Mouse (Mus musculus) CH12.LX (cell line): ENCODE data around the gene Ddx23. TPM values are rescaled to one million over a fixed set of nuclear protein-coding genes. Genes with fewer than 3 reads are reported as not detected.

Experiments
- DNase-seq: peaks from one replicate; pipeline ENCODE4 v3.0.0-alpha.2; 2013; ENCODE audit errors: extremely low read depth
- H3K27ac ChIP-seq: 2 replicates; pipeline ENCODE4 v1.5.1; 2012; ENCODE audit warnings: low read depth, mild to moderate bottlenecking, control low read depth, moderate library complexity; ENCODE audit not compliant: insufficient read depth
- H3K27me3 ChIP-seq: replicated peaks from 2 replicates; pipeline ENCODE3; 2012; ENCODE audit warnings: inconsistent platforms
- H3K36me3 ChIP-seq, 2 experiments: replicated peaks in 1 of 2; 2 replicates each; pipeline versions ENCODE3 to v1.6.1; 2012; ENCODE audit warnings: inconsistent platforms in 1 of 2, low read length in 1 of 2, mild to moderate bottlenecking in 1 of 2, mixed read lengths in 1 of 2, moderate library complexity in 1 of 2; ENCODE audit not compliant: control insufficient read depth in 1 of 2, insufficient read depth in 1 of 2
- H3K4me1 ChIP-seq, 2 experiments: 2 replicates each; pipeline ENCODE4 v1.6.1; 2012; ENCODE audit warnings: inconsistent platforms in 1 of 2, moderate library complexity in 1 of 2; ENCODE audit not compliant: insufficient read depth in 2 of 2, control insufficient read depth in 1 of 2
- H3K4me2 ChIP-seq: 2 replicates; pipeline ENCODE4 v1.6.1; 2012; ENCODE audit warnings: low read depth, mild to moderate bottlenecking, control low read depth; ENCODE audit not compliant: poor library complexity, insufficient read depth, severe bottlenecking
- H3K4me3 ChIP-seq, 3 experiments: fragments of 150-350 bp in 1 of 3; sonication (generic) in 1 of 3; replicated peaks in 1 of 3; 2 replicates each; pipeline versions ENCODE3 to v1.5.1; 2011 to 2012; ENCODE audit warnings: low read depth in 2 of 3, low read length in 2 of 3, mild to moderate bottlenecking in 2 of 3, moderate library complexity in 2 of 3, control low read depth in 1 of 3, improper control_type of control experiment in 1 of 3, inconsistent platforms in 1 of 3, mixed read lengths in 1 of 3; ENCODE audit not compliant: poor library complexity in 1 of 3
- H3K79me2 ChIP-seq: replicated peaks from 2 replicates; pipeline ENCODE4 v1.6.1; 2012; ENCODE audit warnings: mild to moderate bottlenecking, moderate library complexity; ENCODE audit not compliant: control insufficient read depth, poor library complexity, insufficient read depth, severe bottlenecking; ENCODE audit errors: extremely low read depth
- H3K9ac ChIP-seq: 2 replicates; pipeline ENCODE4 v1.6.1; 2012; ENCODE audit warnings: low read depth, mild to moderate bottlenecking, control low read depth, moderate library complexity; ENCODE audit not compliant: insufficient read depth
- H3K9me3 ChIP-seq: replicated peaks from 2 replicates; pipeline ENCODE3; 2012; ENCODE audit warnings: low read length, inconsistent platforms, mixed read lengths
- CHD2 ChIP-seq: IDR thresholded peaks from 2 replicates; pipeline ENCODE4 v1.6.1; 2011; ENCODE audit warnings: low read length, improper control_type of control experiment
- CTCF ChIP-seq, 2 experiments: IDR thresholded peaks in 1 of 2; conservative IDR thresholded peaks in 1 of 2; 2 replicates each; pipeline ENCODE4 v1.5.1; 2011 to 2012; ENCODE audit warnings: low read depth in 2 of 2, low read length in 2 of 2, improper control_type of control experiment in 1 of 2, inconsistent platforms in 1 of 2, mild to moderate bottlenecking in 1 of 2, moderate library complexity in 1 of 2
- E2F4 ChIP-seq: IDR thresholded peaks from 2 replicates; pipeline ENCODE4 v1.6.1; 2011; ENCODE audit warnings: low read depth, low read length, improper control_type of control experiment; ENCODE audit not compliant: insufficient replicate concordance
- ETS1 ChIP-seq: conservative IDR thresholded peaks from 2 replicates; pipeline ENCODE4 v1.6.1; 2012; ENCODE audit warnings: low read depth, mild to moderate bottlenecking, inconsistent platforms, low read length, improper control_type of control experiment, moderate library complexity
- GABPA ChIP-seq: IDR thresholded peaks from 2 replicates; pipeline ENCODE4 v1.6.1; 2012; ENCODE audit warnings: low read depth, low read length, improper control_type of control experiment, inconsistent platforms; ENCODE audit not compliant: insufficient replicate concordance
- IRF4 ChIP-seq: IDR thresholded peaks from 2 replicates; pipeline ENCODE4 v1.6.1; 2014; ENCODE audit warnings: low read depth, mild to moderate bottlenecking, inconsistent platforms, low read length, improper control_type of control experiment
- KAT2A ChIP-seq: IDR thresholded peaks from 2 replicates; pipeline ENCODE4 v1.6.1; 2012; ENCODE audit warnings: low read length, improper control_type of control experiment, inconsistent platforms; ENCODE audit not compliant: insufficient replicate concordance
- MAFK ChIP-seq: IDR thresholded peaks from 2 replicates; pipeline ENCODE4 v1.6.1; 2011; ENCODE audit warnings: low read length, improper control_type of control experiment; ENCODE audit not compliant: insufficient replicate concordance
- MEF2A ChIP-seq: IDR thresholded peaks from 2 replicates; pipeline ENCODE4 v1.6.1; 2014; ENCODE audit warnings: low read depth, mild to moderate bottlenecking, inconsistent platforms, low read length, improper control_type of control experiment, borderline replicate concordance
- MYC ChIP-seq: IDR thresholded peaks from 2 replicates; pipeline ENCODE4 v1.6.1; 2011; ENCODE audit warnings: low read depth, mild to moderate bottlenecking, improper control_type of control experiment, low read length
- NELFE ChIP-seq: IDR thresholded peaks from 2 replicates; pipeline ENCODE4 v1.6.1; 2011; ENCODE audit warnings: low read depth, low read length, improper control_type of control experiment
- PAX5 ChIP-seq: IDR thresholded peaks from 2 replicates; pipeline ENCODE4 v1.6.1; 2012; ENCODE audit warnings: low read length, inconsistent platforms, mixed read lengths
- POLR2A ChIP-seq: IDR thresholded peaks from 2 replicates; pipeline ENCODE4 v1.6.1; 2011; ENCODE audit warnings: low read depth, mild to moderate bottlenecking, improper control_type of control experiment, low read length
- POLR2AphosphoS2 ChIP-seq: IDR thresholded peaks from 2 replicates; pipeline ENCODE4 v1.6.1; 2011; ENCODE audit warnings: low read depth, low read length, improper control_type of control experiment
- RAD21 ChIP-seq: IDR thresholded peaks from 2 replicates; pipeline ENCODE4 v1.6.1; 2011; ENCODE audit warnings: low read depth, mild to moderate bottlenecking, low read length, improper control_type of control experiment, moderate library complexity
- SMC3 ChIP-seq: IDR thresholded peaks from 2 replicates; pipeline ENCODE4 v1.6.1; 2011; ENCODE audit warnings: low read depth, low read length, improper control_type of control experiment
- TCF12 ChIP-seq: IDR thresholded peaks from 2 replicates; pipeline ENCODE4 v1.6.1; 2014; ENCODE audit warnings: low read depth, mild to moderate bottlenecking, inconsistent platforms, low read length, improper control_type of control experiment
- USF2 ChIP-seq: conservative IDR thresholded peaks from 2 replicates; pipeline ENCODE4 v1.6.1; 2011; ENCODE audit warnings: low read depth, low read length, improper control_type of control experiment
- ZMIZ1 ChIP-seq: IDR thresholded peaks from 2 replicates; pipeline ENCODE4 v1.6.1; 2012; ENCODE audit warnings: low read depth, mild to moderate bottlenecking, inconsistent platforms, low read length, improper control_type of control experiment
- dilution Hi-C: fragments of 300-500 bp; cut with MboI; formaldehyde crosslinking; loops from 2 replicates; pipeline ENCODE4 v1.14.3; 2020; ENCODE audit warnings: low sequenced_read_pairs; ENCODE audit not compliant: extremely low pct_unique_long_range_greater_than_20kb, extremely low pct_ligation_motif_present
- in situ Hi-C: fragments of 300-500 bp; cut with MboI; formaldehyde crosslinking; loops from 3 replicates; pipeline ENCODE4 v1.14.3; 2019; ENCODE audit warnings: low sequenced_read_pairs, low pct_ligation_motif_present, low pct_unique_long_range_greater_than_20kb, mixed read lengths
- polyA plus RNA-seq: library from polyadenylated mRNA; unstranded; fragments of >175 nt; gene quantifications from 2 replicates; pipeline ENCODE4 v1.2.1, GENCODE M21; 2012; ENCODE audit warnings: low read depth; ENCODE audit not compliant: insufficient read length
- total RNA-seq, 2 experiments: library from RNA; depleted of rRNA; stranded (reverse); fragments of 300-350 nt in 1 of 2; fragments of >200 nt in 1 of 2; gene quantifications; 2 replicates each; pipeline ENCODE4 v1.2.3; 2012 to 2014

The Ddx23 gene
- total and polyA plus RNA-seq, 3 experiments = 58.5 to 148 (median 103) TPM

GRCm38 (mm10) chr15:98656982-98657751 lies 5.5 kb downstream of the Ddx23 start:
- Histone ChIP-seq H3K36me3 (peaks cover 65 to 86% of the 10 kb centered on the region in 2 experiments), H3K27ac (no peak overlapping the region), H3K4me3 (no peak overlapping the region), H3K79me2 (peaks cover 27% of the 10 kb centered on the region), H3K27me3 (no peaks in the 10 kb centered on the region), H3K9me3 (peaks cover 7% of the 10 kb centered on the region), H3K4me2 (no peak overlapping the region), H3K4me1 (peaks cover 7 to 11% of the 10 kb centered on the region in 2 experiments), H3K9ac (no peak overlapping the region)
- dilution Hi-C loops (no loop called here), in situ Hi-C loops (no loop called here)
- no peak for DNase-seq
- no peak for TF ChIP-seq ETS1
- TF ChIP-seq CTCF (conservative IDR thresholded peaks at IDR 0.05 in 1 of 2, IDR thresholded peaks at IDR 0.05 in 1 of 2; ENCODE audit: low read depth in 2 of 2, low read length in 2 of 2) = peak in 1 of 2 experiments; percentile 44; a peak in 2 of 4 replicates
- TF ChIP-seq RAD21 = peak; percentile 3

- dilution Hi-C loops (no loop called here), in situ Hi-C loops (no loop called here)
- no peak for DNase-seq
- TF ChIP-seq MAFK (no peak), KAT2A (no peak), MYC (no peak), SMC3 (no peak), NELFE (no peak)
- Histone ChIP-seq H3K4me2 (no peak overlapping the region), H3K9me3 (no peaks in the 10 kb centered on the region), H3K27me3 (no peaks in the 10 kb centered on the region), H3K9ac (no peak overlapping the region), H3K4me1 (no peaks in the 10 kb centered on the region), H3K27ac (no peak overlapping the region), H3K4me3 (no peak overlapping the region), H3K36me3 (peaks cover 85 to 97% of the 10 kb centered on the region in 2 experiments), H3K79me2 (no peaks in the 10 kb centered on the region)
These were observed 10.5 kb downstream of the Ddx23 start for GRCm38 (mm10) chr15:98652174-98652573.

- TF ChIP-seq USF2 = no peak
- TF ChIP-seq IRF4 = no peak
- TF ChIP-seq GABPA = no peak
- TF ChIP-seq PAX5 = no peak
- TF ChIP-seq ZMIZ1 = no peak
- no peak for TF ChIP-seq MEF2A
- no peak for TF ChIP-seq MYC
- TF ChIP-seq KAT2A = no peak
- no peak for TF ChIP-seq MAFK
- no peak for TF ChIP-seq TCF12
- no peak for TF ChIP-seq E2F4
- no peak for TF ChIP-seq POLR2A
- TF ChIP-seq CHD2 = no peak
- TF ChIP-seq POLR2AphosphoS2 = no peak
- no peak overlapping the region for H3K4me2 ChIP-seq
- DNase-seq = no peak
- no peak overlapping the region for H3K4me3 ChIP-seq
- no peaks in the 10 kb centered on the region for H3K27me3 ChIP-seq
- dilution Hi-C loops (no loop called here), in situ Hi-C loops (no loop called here)
- peaks cover 85 to 97% of the 10 kb centered on the region in 2 experiments for H3K36me3 ChIP-seq
- H3K9ac ChIP-seq = no peak overlapping the region
- no peak overlapping the region for H3K27ac ChIP-seq
- H3K4me1 ChIP-seq = no peaks in the 10 kb centered on the region
- H3K9me3 ChIP-seq = no peaks in the 10 kb centered on the region
- no peaks in the 10 kb centered on the region for H3K79me2 ChIP-seq
These were observed 11.3 kb downstream of the Ddx23 start for GRCm38 (mm10) chr15:98651431-98651830.
